Mouse (Mus musculus) lung, postnatal 4 days (tissue): ENCODE data around the gene Rpl18.

Experiments
- DNase-seq, 2 experiments: peaks; one replicate each; pipeline ENCODE4 v3.0.0; 2021

Gene Rpl18

GRCm38 (mm10) chr7:45700301-45701015 is 14.8 kb upstream of the Rpl18 start:
- peak; percentile 74 to 81 for DNase-seq

- DNase-seq: peak in 1 of 2 experiments; percentile 26
Observed at GRCm38 (mm10) chr7:45701072-45701471, 14.2 kb upstream of the Rpl18 start.

- peak in 1 of 2 experiments; percentile 24 for DNase-seq
Observed at GRCm38 (mm10) chr7:45701607-45702006, 13.7 kb upstream of the Rpl18 start.

- DNase-seq: no peak
Observed at GRCm38 (mm10) chr7:45702316-45702715, 12.9 kb upstream of the Rpl18 start.

GRCm38 (mm10) chr7:45702809-45703520 is 12.3 kb upstream of the Rpl18 start:
- DNase-seq: peak; percentile 3 to 25

GRCm38 (mm10) chr7:45703521-45704033 is 11.7 kb upstream of the Rpl18 start:
- DNase-seq: peak in 1 of 2 experiments; percentile 12

GRCm38 (mm10) chr7:45704046-45704559 is 11.2 kb upstream of the Rpl18 start:
- peak; percentile 71 to 72 for DNase-seq

GRCm38 (mm10) chr7:45704730-45705442 is 10.4 kb upstream of the Rpl18 start, which contains the start of gene Dbp:
Gene Dbp (plus strand): TSS chr7:45705088.
- peak; percentile 99 to 100 for DNase-seq

- DNase-seq: peak in 1 of 2 experiments; percentile 55
Observed at GRCm38 (mm10) chr7:45705443-45705864, 9.8 kb upstream of the Rpl18 start.

- peak; percentile 73 to 81 for DNase-seq
Observed at GRCm38 (mm10) chr7:45705873-45706281, 9.4 kb upstream of the Rpl18 start.

- peak; percentile 89 to 93 for DNase-seq
Observed at GRCm38 (mm10) chr7:45706721-45707241, 8.5 kb upstream of the Rpl18 start.

- DNase-seq: peak; percentile 96
Observed at GRCm38 (mm10) chr7:45707375-45707967, 7.8 kb upstream of the Rpl18 start.

- no peak for DNase-seq
Observed at GRCm38 (mm10) chr7:45708221-45708761, 7.0 kb upstream of the Rpl18 start.

GRCm38 (mm10) chr7:45709036-45709435 is 6.2 kb upstream of the Rpl18 start:
- no peak for DNase-seq

- DNase-seq: peak in 1 of 2 experiments; percentile 4
Observed at GRCm38 (mm10) chr7:45709677-45710355, 5.4 kb upstream of the Rpl18 start.

GRCm38 (mm10) chr7:45710477-45711191 is 4.6 kb upstream of the Rpl18 start:
- peak in 1 of 2 experiments; percentile 31 for DNase-seq

GRCm38 (mm10) chr7:45711316-45712021 is 3.8 kb upstream of the Rpl18 start:
- DNase-seq: peak in 1 of 2 experiments; percentile 23

- DNase-seq: peak; percentile 73 to 86
Observed at GRCm38 (mm10) chr7:45712022-45712757, 3.1 kb upstream of the Rpl18 start.

GRCm38 (mm10) chr7:45713396-45713795 is 1.9 kb upstream of the Rpl18 start:
- peak in 1 of 2 experiments; percentile 32 for DNase-seq
